Mouse (Mus musculus) liver, embryonic 16.5 days (tissue): ENCODE measurements at regions not wholly inside any gene's neighbourhood (a gene's known extent, or its start where the extent isn't known, plus 50 kb on each side); places are given as distances from the start of the nearest gene placed in this dataset.

ENCODE experiments used
- ATAC-seq: fragments of 200-750 bp; cut with Nextera tagmentation; 2 replicates; pipeline ENCODE4 v1.8.0; 2017; ENCODE audit warnings: low read depth, mild to moderate bottlenecking, moderate number of reproducible peaks, moderate library complexity
- H3K27ac ChIP-seq: fragments of 300-500 bp; sonication (generic); 2 replicates; pipeline ENCODE4 v1.5.1; 2014; ENCODE audit warnings: mild to moderate bottlenecking, low read length
- H3K27me3 ChIP-seq: fragments of 300-500 bp; sonication (generic); 2 replicates; pipeline ENCODE4 v1.6.1; 2014; ENCODE audit warnings: low read depth, low read length, mixed read lengths; ENCODE audit not compliant: control insufficient read depth, insufficient read depth
- H3K36me3 ChIP-seq: fragments of 300-500 bp; sonication (generic); 2 replicates; pipeline ENCODE4 v1.6.1; 2014; ENCODE audit warnings: mild to moderate bottlenecking; ENCODE audit not compliant: control insufficient read depth, insufficient read depth
- H3K4me1 ChIP-seq: fragments of 300-500 bp; sonication (generic); 2 replicates; pipeline ENCODE4 v1.6.1; 2014; ENCODE audit warnings: low read depth, low read length, mixed read lengths; ENCODE audit not compliant: control insufficient read depth
- H3K4me2 ChIP-seq: fragments of 300-500 bp; sonication (generic); 2 replicates; pipeline ENCODE4 v1.6.1; 2014; ENCODE audit warnings: low read depth, low read length, mixed read lengths
- H3K4me3 ChIP-seq: fragments of 300-500 bp; sonication (generic); 2 replicates; pipeline ENCODE4 v1.5.1; 2014; ENCODE audit warnings: low read depth, mild to moderate bottlenecking, low read length
- H3K9ac ChIP-seq: fragments of 300-500 bp; sonication (generic); 2 replicates; pipeline ENCODE4 v1.6.1; 2014; ENCODE audit warnings: low read depth, low read length
- H3K9me3 ChIP-seq: fragments of 300-500 bp; sonication (generic); replicated peaks from 2 replicates; pipeline ENCODE4 v1.6.1; 2016; ENCODE audit warnings: low read length; ENCODE audit not compliant: control insufficient read depth
- WGBS: fragments of 180-500 bp; shearing (Covaris S2); extraction: QIAGEN DNeasy Blood & Tissue Kit; methylation state at CpG from one replicate; pipeline ENCODE4 v1.1.7; 2014; ENCODE audit not compliant: insufficient replicate concordance; 5-methylcytosine and 5-hydroxymethylcytosine counted together

DNA sequence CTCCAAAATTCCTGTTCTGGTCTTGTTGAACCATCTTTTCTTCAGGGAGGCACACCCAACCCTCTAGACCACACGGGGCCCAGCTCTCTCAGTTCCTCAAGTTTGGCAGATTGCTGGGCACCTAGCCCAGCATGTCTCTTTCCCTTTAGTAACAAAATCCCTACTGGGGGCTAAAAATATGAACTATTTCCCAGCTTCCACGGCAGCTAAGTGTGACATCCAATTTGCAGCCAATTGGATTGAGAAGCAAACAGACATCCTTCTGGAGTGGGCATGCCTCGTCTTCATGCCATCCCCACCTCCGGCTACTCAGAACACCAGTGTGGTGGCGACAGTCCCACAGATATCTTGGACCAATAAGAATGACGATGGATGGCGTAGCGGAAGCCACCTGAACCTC, 240.1 kb downstream of the Mroh4 start:
- Histone ChIP-seq H3K27me3 (no peaks in the 10 kb centered on the region), H3K4me2 (no peak overlapping the region), H3K9ac (no peak overlapping the region), H3K36me3 (no peaks in the 10 kb centered on the region), H3K4me1 (no peaks in the 10 kb centered on the region), H3K27ac (no peak overlapping the region), H3K9me3 (no peaks in the 10 kb centered on the region), H3K4me3 (no peak overlapping the region)
- no peak for ATAC-seq
- 65% methylated on average over 8 of the region's 8 CpGs for WGBS

DNA sequence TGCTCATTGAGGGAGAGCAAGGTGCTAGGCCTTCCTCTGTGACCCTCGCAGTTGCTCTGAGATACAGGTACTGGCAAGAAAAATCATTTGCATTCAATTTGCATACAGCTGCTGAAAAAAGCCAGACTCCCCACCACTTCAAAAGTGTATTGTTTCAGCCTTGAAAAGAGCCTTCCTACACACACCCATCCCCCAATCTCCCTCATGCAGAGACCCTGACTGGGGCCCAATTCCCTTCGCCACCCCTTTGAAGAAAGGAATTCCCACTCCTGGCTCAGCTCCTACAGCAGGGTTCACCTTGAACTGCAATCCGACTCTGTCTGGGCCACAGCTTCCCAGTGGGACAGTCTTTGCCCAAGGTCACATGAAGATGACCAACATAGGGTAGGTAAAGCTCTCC, 248.6 kb downstream of the Mroh4 start:
- H3K4me2 ChIP-seq: no peak overlapping the region
- no peaks in the 10 kb centered on the region for H3K27me3 ChIP-seq
- no peaks in the 10 kb centered on the region for H3K36me3 ChIP-seq
- H3K9ac ChIP-seq: no peak overlapping the region
- 17% methylated on average over 3 of the region's 3 CpGs for WGBS
- H3K9me3 ChIP-seq: no peaks in the 10 kb centered on the region; the same call in 1 of the 2 replicates
- ATAC-seq: no peak
- H3K4me3 ChIP-seq: no peak overlapping the region
- no peak overlapping the region for H3K27ac ChIP-seq
- no peaks in the 10 kb centered on the region for H3K4me1 ChIP-seq

DNA sequence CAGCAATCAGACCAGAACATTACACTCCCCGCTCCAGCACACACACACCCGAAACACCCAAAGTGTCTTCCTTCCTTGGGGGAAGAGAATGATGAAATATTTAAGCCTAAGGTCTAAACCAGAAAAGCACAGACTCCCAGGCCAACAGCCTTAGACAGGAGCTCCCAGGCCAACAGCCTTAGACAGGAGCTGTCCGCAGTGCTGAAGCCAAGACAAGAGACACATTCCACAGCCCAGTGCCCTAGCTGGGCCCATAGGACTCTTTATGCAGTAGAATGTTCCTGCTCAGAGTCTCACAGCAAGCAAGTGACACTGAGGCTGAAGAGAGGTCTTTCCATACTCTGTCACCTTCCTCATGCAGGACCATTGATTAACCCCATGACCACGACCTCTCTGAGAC, 253.6 kb downstream of the Mroh4 start:
- Histone ChIP-seq H3K27me3 (no peaks in the 10 kb centered on the region), H3K4me1 (no peaks in the 10 kb centered on the region), H3K4me2 (no peak overlapping the region), H3K9ac (no peak overlapping the region), H3K4me3 (no peak overlapping the region), H3K27ac (no peak overlapping the region), H3K9me3 (no peaks in the 10 kb centered on the region; the same call in 1 of the 2 replicates), H3K36me3 (no peaks in the 10 kb centered on the region)
- WGBS: 44% methylated on average over 4 of the region's 4 CpGs
- ATAC-seq: no peak

DNA sequence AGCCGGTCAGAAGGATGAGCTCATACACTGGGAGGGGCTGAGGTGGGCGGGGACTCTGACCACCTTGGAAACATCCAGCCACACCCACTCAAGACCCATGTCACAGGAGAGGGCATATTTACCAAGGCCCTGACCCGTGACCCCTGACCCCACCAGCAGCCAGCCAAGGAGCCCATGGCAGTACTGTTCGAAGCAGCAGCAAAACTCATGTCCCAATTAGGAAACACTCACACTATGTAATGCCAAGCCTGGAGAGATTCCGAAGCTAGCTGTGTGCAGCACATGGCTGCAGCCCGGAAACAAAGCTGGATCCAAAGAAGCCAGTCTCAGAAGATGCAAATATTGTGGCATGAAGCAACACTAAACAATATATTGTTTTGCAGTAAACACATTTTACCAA, 256.8 kb downstream of the Mroh4 start:
- Histone ChIP-seq H3K27ac (no peak overlapping the region), H3K9ac (no peak overlapping the region), H3K4me1 (no peaks in the 10 kb centered on the region), H3K4me3 (no peak overlapping the region), H3K27me3 (no peaks in the 10 kb centered on the region), H3K36me3 (no peaks in the 10 kb centered on the region), H3K4me2 (no peak overlapping the region), H3K9me3 (no peaks in the 10 kb centered on the region; the same call in 1 of the 2 replicates)
- no peak for ATAC-seq
- WGBS: 67% methylated on average over 6 of the region's 6 CpGs

DNA sequence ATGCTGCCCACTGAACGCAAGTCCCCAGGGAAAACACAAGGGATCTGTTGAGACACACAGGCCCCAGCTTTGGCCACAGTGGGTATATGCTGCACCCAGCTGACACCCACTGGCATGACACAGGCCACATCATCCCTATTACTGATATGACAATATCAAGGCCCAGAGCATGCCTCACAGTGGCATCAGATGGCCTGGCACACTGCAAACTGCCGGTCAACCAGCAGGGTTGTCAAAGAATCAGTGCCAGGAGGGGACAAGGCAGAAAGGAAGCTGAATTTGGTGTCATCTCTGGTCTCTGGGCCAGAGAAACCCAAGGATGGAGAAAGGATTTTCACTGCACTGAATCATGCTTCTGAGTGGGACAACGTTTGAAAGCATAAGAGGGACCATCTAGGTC, 266.7 kb downstream of the Mroh4 start:
- no peak for ATAC-seq
- WGBS: 55% methylated on average over 3 of the region's 3 CpGs

DNA sequence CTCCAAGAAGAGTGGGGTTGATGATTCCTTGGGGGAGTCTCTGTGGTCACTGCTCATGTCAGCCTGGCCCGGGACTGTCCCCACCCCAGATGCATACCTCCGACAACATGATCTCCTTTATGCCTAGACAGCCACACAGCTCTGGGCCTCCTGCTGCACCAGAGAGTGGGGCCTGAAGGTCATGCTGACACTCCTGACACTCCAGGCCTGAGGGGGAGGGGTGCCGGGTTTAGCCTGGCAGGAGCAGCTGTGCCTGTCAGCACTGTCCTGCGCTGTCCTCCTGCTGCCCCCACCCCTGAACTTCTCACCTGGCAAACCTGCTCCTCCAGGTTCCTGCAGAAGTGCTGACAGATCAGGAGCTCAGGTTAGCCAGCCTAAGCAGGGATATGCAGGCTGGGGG, 288.2 kb downstream of the Mroh4 start:
- Histone ChIP-seq H3K36me3 (no peaks in the 10 kb centered on the region), H3K9me3 (no peaks in the 10 kb centered on the region), H3K27me3 (no peaks in the 10 kb centered on the region), H3K27ac (no peak overlapping the region), H3K9ac (no peak overlapping the region), H3K4me3 (no peak overlapping the region), H3K4me1 (no peaks in the 10 kb centered on the region), H3K4me2 (no peak overlapping the region)
- WGBS: 32% methylated on average over 4 of the region's 4 CpGs
- no peak for ATAC-seq

More for the DNA sequence above, 266.7 kb downstream of the Mroh4 start:
- Histone ChIP-seq H3K9ac (no peak overlapping the region), H3K27ac (no peak overlapping the region), H3K36me3 (no peaks in the 10 kb centered on the region), H3K4me3 (no peak overlapping the region), H3K4me1 (no peaks in the 10 kb centered on the region), H3K9me3 (no peaks in the 10 kb centered on the region), H3K4me2 (no peak overlapping the region), H3K27me3 (no peaks in the 10 kb centered on the region)

DNA sequence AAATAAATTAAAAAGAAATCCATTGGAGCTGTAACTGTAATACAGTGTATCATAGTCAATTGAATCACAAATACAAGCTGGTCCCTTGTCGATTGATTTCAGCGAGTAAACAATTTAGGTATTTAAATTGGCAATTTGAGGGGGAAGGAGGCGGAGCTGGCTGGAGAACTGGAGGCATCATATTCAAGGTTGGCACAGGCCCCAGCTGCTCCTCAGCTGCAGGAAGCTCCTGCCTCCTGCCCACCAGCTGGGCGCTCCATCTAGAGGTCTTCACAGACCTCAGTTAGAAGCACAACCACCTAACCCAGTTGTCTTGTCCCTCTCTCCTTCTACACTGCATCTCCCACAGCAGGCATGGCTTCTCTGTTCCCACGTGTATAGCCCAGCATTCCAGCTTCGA, 292.6 kb downstream of the Mroh4 start:
- Histone ChIP-seq H3K4me3 (no peak overlapping the region), H3K36me3 (no peaks in the 10 kb centered on the region), H3K27ac (no peak overlapping the region), H3K27me3 (no peaks in the 10 kb centered on the region), H3K9ac (no peak overlapping the region), H3K4me2 (no peak overlapping the region), H3K9me3 (no peaks in the 10 kb centered on the region), H3K4me1 (no peaks in the 10 kb centered on the region)
- 54% methylated on average over 6 of the region's 6 CpGs for WGBS
- ATAC-seq: no peak

DNA sequence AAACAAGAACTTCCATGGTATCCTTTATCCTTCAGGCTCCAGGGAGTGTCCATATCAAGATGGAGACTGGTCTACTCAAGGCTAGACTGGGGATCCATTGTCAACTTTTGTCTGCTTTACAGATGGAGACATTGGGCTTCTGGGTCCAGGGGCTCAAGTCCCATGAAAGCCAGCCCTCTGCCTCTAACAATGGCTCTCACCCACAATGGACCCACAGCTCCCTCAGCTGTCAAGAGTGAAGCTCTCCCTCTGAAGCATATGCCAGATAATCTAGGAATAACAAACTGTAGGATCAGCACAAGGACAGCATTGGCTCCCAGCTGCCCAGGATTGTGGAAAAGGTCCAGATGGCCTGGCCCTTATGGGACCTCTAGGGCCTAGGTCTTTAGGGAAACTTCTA, 302.3 kb downstream of the Mroh4 start:
- H3K4me1 ChIP-seq: no peaks in the 10 kb centered on the region
- no peak overlapping the region for H3K9ac ChIP-seq
- ATAC-seq: no peak
- no peaks in the 10 kb centered on the region for H3K9me3 ChIP-seq
- H3K27me3 ChIP-seq: no peaks in the 10 kb centered on the region
- no peak overlapping the region for H3K27ac ChIP-seq
- no peak overlapping the region for H3K4me3 ChIP-seq
- H3K36me3 ChIP-seq: no peaks in the 10 kb centered on the region
- H3K4me2 ChIP-seq: no peak overlapping the region

DNA sequence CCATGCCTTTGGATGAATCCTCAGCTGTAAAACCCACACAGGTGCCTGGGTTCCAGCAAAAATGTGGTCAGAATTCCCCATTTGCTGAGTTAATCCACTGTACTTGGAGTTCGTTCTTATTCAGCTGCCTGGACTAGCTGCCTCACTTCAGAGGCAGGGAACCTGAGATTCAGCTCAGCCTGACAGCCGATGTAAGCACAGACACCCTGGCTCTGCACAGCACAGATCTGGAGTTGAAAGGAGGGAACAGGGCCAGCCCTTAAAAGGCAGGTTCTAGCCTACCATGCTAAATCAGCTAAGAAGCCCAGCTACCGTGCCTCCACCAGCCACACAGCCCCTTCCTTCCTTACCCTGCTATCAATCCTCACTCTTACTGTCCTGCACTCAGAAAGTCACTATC, 306.0 kb downstream of the Mroh4 start:
- Histone ChIP-seq H3K4me3 (no peak overlapping the region), H3K9me3 (no peaks in the 10 kb centered on the region), H3K27ac (no peak overlapping the region), H3K4me2 (no peak overlapping the region), H3K36me3 (no peaks in the 10 kb centered on the region), H3K27me3 (no peaks in the 10 kb centered on the region), H3K4me1 (no peaks in the 10 kb centered on the region), H3K9ac (no peak overlapping the region)
- ATAC-seq: no peak
- WGBS: 37% methylated on average over 3 of the region's 3 CpGs

DNA sequence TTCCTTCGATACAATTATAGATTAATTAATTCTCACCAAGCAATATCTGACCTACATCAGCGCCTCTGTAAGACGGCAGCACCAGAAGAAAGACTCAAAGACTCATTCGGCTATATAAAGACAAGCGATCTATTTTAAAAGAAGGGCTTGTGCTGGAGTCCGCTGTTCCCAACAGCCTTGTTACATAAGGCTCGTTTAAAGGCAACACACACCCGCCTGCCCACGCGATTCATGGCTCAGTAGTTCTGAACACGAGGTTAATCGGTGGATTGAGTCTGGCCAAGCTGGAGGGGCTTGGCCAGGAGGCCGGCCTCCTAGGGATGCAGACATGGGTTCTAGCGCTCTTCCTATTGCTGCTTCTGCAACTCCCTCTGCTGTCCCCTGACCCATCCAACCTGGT, 306.9 kb downstream of the Mroh4 start:
- Histone ChIP-seq H3K36me3 (no peaks in the 10 kb centered on the region), H3K27ac (no peak overlapping the region), H3K9ac (no peak overlapping the region), H3K27me3 (no peaks in the 10 kb centered on the region), H3K9me3 (no peaks in the 10 kb centered on the region), H3K4me3 (no peak overlapping the region), H3K4me2 (no peak overlapping the region), H3K4me1 (no peaks in the 10 kb centered on the region)
- no peak for ATAC-seq
- 66% methylated on average over 14 of the region's 14 CpGs for WGBS
